Mouse (Mus musculus) stomach, embryonic 15.5 days (tissue): ENCODE results near the gene Nrtn. TPM values are rescaled to one million over a fixed set of nuclear protein-coding genes. Genes with fewer than 3 reads are reported as not detected.

Experiments used
- ATAC-seq: fragments of 200-750 bp; cut with Nextera tagmentation; 2 replicates; pipeline ENCODE4 v1.8.0; 2017; ENCODE audit warnings: low read depth, moderate number of reproducible peaks, moderate TSS enrichment; ENCODE audit not compliant: insufficient read depth, low FRiP score
- H3K27ac ChIP-seq: fragments of 300-500 bp; sonication (generic); 2 replicates; pipeline ENCODE4 v1.5.1; 2015; ENCODE audit warnings: mild to moderate bottlenecking, inconsistent platforms
- H3K27me3 ChIP-seq: fragments of 300-500 bp; sonication (generic); replicated peaks from 2 replicates; pipeline ENCODE4 v1.6.1; 2015; ENCODE audit warnings: inconsistent platforms
- H3K36me3 ChIP-seq: fragments of 300-500 bp; sonication (generic); 2 replicates; pipeline ENCODE4 v1.6.1; 2015; ENCODE audit warnings: inconsistent platforms
- H3K4me1 ChIP-seq: fragments of 300-500 bp; sonication (generic); 2 replicates; pipeline ENCODE4 v1.6.1; 2015; ENCODE audit warnings: inconsistent platforms
- H3K4me2 ChIP-seq: fragments of 300-500 bp; sonication (generic); 2 replicates; pipeline ENCODE4 v1.6.1; 2015; ENCODE audit warnings: mild to moderate bottlenecking, inconsistent platforms
- H3K4me3 ChIP-seq: fragments of 300-500 bp; sonication (generic); replicated peaks from 2 replicates; pipeline ENCODE4 v1.5.1; 2015; ENCODE audit warnings: inconsistent platforms
- H3K9ac ChIP-seq: fragments of 300-500 bp; sonication (generic); 2 replicates; pipeline ENCODE4 v1.6.1; 2015; ENCODE audit warnings: inconsistent platforms
- H3K9me3 ChIP-seq: fragments of 300-500 bp; sonication (generic); 2 replicates; pipeline ENCODE4 v1.6.1; 2016; ENCODE audit warnings: inconsistent platforms
- WGBS: fragments of 180-500 bp; shearing (Covaris S2); methylation state at CpG from one replicate; pipeline ENCODE4 v1.1.7; 2015; 5-methylcytosine and 5-hydroxymethylcytosine counted together
- polyA plus RNA-seq: library from polyadenylated mRNA; unstranded; fragments of >200 nt; fragmentation: Nextera tagmentation; extraction: Ambion mirVana; gene quantifications from 2 replicates; pipeline ENCODE4 v1.2.1, GENCODE M21; 2015

Gene Nrtn
- polyA plus RNA-seq: 13.3 and 14.7 TPM in 2 replicates

DNA sequence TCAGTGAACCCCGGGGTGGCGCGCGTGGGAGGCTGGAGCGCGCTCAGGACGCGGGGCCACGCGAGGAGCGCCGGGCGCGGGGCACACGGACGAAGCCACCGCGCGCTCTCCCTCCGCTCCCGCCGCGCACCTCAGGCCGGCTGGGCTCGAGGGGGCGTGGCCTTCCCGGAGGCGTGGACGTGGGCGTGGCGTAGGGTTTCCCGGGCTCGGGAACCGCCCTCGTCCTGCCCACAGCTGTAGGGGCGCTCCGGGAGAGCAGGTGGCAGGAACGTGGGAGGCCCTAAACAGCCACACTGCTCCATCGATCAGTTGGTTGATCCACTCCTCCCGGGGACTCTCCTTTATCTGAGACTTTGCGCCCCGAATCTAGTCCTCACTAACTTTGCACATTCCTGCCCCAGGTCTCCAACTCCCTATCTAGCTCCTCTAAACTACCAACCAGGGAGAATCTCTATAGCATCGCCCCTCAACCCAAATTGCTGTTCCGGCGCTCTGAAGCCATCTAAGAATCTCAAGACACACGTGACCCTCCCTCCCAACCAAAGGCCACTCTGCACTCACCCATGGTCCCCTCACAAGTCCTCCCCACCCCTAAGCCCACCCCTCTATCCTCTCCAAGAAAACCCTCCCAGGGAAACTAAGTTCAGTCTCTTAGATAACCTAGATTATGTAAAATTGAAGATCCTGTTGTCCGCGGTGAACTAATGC, at the start of gene Nrtn:
Gene Nrtn (minus strand): TSS at position 115 of the 708 bp plus-strand sequence.
- Histone ChIP-seq H3K27ac (peak within 1 kb of the TSS; percentile 51; the same call in 1 of the 2 replicates), H3K4me3 (peak within 1 kb of the TSS; percentile 54), H3K27me3 (peaks cover 36% of the 10 kb centered on the region), H3K4me1 (peaks cover 51% of the 10 kb centered on the region), H3K9ac (peak within 1 kb of the TSS; percentile 16), H3K9me3 (no peaks in the 10 kb centered on the region), H3K36me3 (no peaks in the 10 kb centered on the region), H3K4me2 (peak within 1 kb of the TSS; percentile 96)
- 1% methylated on average over 48 of the region's 48 CpGs for WGBS
- ATAC-seq: peak; percentile 65

DNA sequence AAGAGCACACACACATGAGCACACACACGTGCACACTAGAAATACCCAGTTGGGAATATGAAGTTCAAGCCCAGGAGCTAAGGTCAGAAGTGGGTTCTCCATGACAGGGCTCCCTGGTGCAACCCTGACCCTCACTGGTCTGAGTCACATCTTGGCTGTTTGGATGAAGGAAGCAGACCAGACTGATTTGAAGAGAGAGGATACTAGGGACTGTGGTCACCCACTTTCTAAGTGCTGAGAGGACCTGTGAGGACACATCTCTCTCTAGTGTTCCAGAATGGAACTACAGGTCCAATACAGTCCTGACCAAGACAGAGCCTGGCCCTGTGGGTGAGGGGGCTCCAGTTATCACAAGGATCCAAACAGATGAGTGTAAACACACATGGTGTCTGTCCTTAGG, 48.5 kb upstream of the Nrtn start:
- no peak overlapping the region for H3K4me2 ChIP-seq
- H3K9me3 ChIP-seq: no peaks in the 10 kb centered on the region
- 77% methylated on average over 1 of the region's 1 CpGs for WGBS
- H3K4me1 ChIP-seq: peaks cover 17% of the 10 kb centered on the region
- no peak overlapping the region for H3K4me3 ChIP-seq
- H3K27me3 ChIP-seq: no peaks in the 10 kb centered on the region
- no peak overlapping the region for H3K9ac ChIP-seq
- no peak overlapping the region for H3K27ac ChIP-seq
- ATAC-seq: no peak
- H3K36me3 ChIP-seq: peaks cover 6% of the 10 kb centered on the region; the same call in 1 of the 2 replicates

DNA sequence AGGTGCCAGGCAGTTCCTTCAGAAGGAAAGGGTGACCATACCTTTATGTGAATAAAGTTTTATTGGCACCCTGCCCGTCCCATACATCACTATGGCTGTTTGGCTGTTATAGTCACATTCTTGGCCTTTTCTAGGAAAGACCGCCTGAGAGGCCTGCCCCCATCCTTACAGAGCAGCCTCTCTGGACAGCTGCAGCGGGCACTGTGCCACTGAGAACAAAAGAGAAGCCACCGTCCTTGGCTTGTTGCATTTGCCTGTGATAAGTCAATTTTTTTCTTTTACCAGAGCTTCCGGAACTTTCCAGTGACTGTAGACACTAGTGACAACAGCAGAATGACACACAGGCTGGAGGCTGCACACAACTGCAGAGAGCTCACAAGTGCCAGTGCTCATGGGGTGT, 47.6 kb upstream of the Nrtn start:
- H3K4me1 ChIP-seq: peaks cover 9% of the 10 kb centered on the region
- H3K27me3 ChIP-seq: no peaks in the 10 kb centered on the region
- ATAC-seq: no peak
- H3K36me3 ChIP-seq: peaks cover 6% of the 10 kb centered on the region; the same call in 1 of the 2 replicates
- H3K4me3 ChIP-seq: no peak overlapping the region
- no peaks in the 10 kb centered on the region for H3K9me3 ChIP-seq
- no peak overlapping the region for H3K4me2 ChIP-seq
- WGBS: 71% methylated on average over 5 of the region's 5 CpGs
- no peak overlapping the region for H3K27ac ChIP-seq
- H3K9ac ChIP-seq: no peak overlapping the region

DNA sequence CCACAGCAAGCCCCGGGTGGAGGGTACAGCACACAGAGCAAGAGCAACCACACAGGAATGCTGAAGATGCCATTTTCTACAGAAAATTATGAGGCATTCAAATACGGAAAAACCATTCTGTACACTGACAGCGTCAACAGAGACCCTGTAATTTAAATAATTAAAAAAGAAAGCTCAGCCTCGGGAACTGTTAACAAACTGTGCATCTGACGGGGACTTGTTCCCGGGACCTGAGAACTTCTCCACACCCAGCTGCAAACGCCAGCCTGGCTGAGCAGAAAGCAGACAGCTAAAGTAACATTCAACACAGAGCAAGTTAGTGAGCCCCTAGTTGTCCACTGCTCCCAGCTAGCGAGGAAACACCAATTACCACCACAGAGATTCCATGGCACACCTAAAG, 44.7 kb upstream of the Nrtn start:
- no peak overlapping the region for H3K4me3 ChIP-seq
- peaks cover 3% of the 10 kb centered on the region; the same call in 1 of the 2 replicates for H3K4me1 ChIP-seq
- no peak overlapping the region for H3K27ac ChIP-seq
- no peaks in the 10 kb centered on the region for H3K27me3 ChIP-seq
- no peak overlapping the region for H3K9ac ChIP-seq
- no peak for ATAC-seq
- 74% methylated on average over 8 of the region's 8 CpGs for WGBS
- H3K9me3 ChIP-seq: no peaks in the 10 kb centered on the region
- peaks cover 6% of the 10 kb centered on the region; the same call in 1 of the 2 replicates for H3K36me3 ChIP-seq
- H3K4me2 ChIP-seq: no peak overlapping the region

DNA sequence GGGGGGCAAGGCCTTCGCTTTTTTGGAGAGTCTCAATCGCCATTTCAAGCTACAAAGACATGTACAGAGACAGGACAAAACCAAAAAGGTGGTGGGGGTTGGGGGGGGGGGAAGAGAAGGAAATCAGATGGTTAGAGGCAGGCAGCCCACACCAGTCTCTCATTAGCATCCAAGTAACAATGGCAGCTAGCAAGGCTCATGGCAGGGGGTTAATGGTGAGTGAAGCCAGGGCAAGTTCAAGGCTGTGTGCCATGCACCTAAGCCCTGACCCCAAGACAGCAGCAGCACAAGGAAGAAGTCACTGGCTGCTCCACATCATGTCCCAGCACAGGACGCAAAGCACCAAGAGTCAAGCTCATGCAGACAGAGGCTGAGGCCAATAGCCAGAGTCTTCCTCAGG, 41.9 kb upstream of the Nrtn start:
- WGBS: 84% methylated on average over 3 of the region's 3 CpGs
- peaks cover 6% of the 10 kb centered on the region; the same call in 1 of the 2 replicates for H3K36me3 ChIP-seq
- H3K27ac ChIP-seq: no peak overlapping the region
- no peak overlapping the region for H3K4me2 ChIP-seq
- H3K9ac ChIP-seq: no peak overlapping the region
- H3K9me3 ChIP-seq: no peaks in the 10 kb centered on the region
- no peak for ATAC-seq
- H3K27me3 ChIP-seq: no peaks in the 10 kb centered on the region
- H3K4me1 ChIP-seq: no peaks in the 10 kb centered on the region
- H3K4me3 ChIP-seq: no peak overlapping the region

DNA sequence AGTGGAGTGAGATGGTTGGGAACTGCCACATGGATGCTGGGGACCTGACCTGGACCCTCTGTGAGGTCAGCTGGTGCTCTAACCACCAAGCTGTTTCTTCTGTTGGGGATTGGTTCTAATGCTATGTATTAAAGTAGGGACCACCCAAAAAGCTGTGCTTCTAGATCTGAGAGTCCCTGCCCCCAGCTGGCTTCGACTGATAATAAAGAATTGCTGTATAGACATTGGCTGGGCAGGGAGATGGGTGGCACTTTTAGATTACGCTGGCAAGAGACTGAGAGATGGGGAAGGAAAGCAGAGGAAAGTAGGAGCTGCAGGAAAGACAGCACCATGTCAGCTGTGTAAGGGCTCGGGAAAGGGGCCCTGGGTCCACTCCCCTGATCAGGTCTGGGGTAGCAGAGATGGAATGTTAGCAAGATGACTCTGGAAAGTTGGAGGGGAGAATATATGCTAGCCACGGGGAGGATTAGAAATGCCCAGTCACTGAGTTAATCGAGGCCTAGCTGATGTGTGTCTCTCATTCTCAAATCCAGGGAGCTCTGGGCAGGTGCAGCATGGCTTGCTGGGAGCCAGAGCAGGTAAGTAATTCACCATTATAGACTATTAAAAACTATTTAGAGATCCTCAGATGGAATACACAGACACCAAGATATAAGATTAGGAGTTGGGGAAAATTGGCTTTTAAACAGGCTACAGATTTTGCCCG, 36.4 kb upstream of the Nrtn start:
- Histone ChIP-seq H3K36me3 (no peaks in the 10 kb centered on the region), H3K9ac (no peak overlapping the region), H3K27ac (no peak overlapping the region), H3K27me3 (no peaks in the 10 kb centered on the region), H3K4me2 (no peak overlapping the region), H3K9me3 (no peaks in the 10 kb centered on the region), H3K4me3 (no peak overlapping the region), H3K4me1 (no peaks in the 10 kb centered on the region)
- WGBS: 65% methylated on average over 6 of the region's 6 CpGs
- peak; percentile 82; the same call in 1 of the 2 replicates for ATAC-seq

DNA sequence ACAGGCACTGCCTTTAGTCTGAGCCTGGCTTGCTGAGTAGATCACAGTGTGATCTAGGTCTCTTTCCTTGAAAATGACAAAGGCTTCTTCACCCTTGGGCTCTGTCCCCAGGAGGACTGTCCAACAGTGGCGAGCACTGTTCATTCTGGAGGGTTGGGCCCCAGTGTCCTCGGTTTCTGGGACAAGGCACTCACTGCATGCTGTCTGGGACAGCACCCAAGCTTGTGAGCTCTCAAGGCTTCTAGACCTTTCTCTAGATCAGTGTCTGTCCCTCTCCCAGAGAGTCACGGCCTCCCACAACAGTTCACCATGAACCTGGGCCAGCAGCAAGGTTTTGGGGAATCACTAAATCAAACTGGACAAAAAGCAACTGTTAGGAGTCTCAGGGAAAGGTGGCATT, 35.3 kb upstream of the Nrtn start:
- no peaks in the 10 kb centered on the region for H3K9me3 ChIP-seq
- no peak overlapping the region for H3K4me3 ChIP-seq
- ATAC-seq: no peak
- 82% methylated on average over 3 of the region's 3 CpGs for WGBS
- H3K27me3 ChIP-seq: no peaks in the 10 kb centered on the region
- no peaks in the 10 kb centered on the region for H3K36me3 ChIP-seq
- H3K9ac ChIP-seq: no peak overlapping the region
- no peak overlapping the region for H3K4me2 ChIP-seq
- no peak overlapping the region for H3K27ac ChIP-seq
- no peaks in the 10 kb centered on the region for H3K4me1 ChIP-seq

DNA sequence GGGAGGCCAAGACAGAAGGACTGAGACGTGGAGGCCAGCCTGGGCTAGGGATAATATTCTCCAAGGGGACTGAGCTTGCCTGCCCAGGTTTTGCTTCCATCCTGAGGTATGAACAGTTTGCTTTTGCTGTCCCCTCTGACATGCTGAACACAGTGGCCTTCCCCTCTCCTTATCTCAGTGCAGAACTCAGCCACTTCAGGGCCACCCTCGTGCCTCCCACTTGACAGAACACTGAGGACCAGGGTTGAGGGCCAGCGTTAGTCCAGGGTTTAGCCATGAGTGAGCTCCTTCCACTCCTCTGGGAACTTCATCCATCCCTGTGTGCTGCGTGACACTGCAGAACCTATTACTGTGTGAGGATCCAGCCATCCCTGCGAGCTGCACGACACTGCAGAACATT, 32.0 kb upstream of the Nrtn start:
- Histone ChIP-seq H3K9me3 (no peaks in the 10 kb centered on the region), H3K4me3 (no peak overlapping the region), H3K4me1 (no peaks in the 10 kb centered on the region), H3K36me3 (no peaks in the 10 kb centered on the region), H3K9ac (no peak overlapping the region), H3K27ac (no peak overlapping the region), H3K4me2 (no peak overlapping the region), H3K27me3 (no peaks in the 10 kb centered on the region)
- ATAC-seq: no peak
- 85% methylated on average over 6 of the region's 6 CpGs for WGBS

DNA sequence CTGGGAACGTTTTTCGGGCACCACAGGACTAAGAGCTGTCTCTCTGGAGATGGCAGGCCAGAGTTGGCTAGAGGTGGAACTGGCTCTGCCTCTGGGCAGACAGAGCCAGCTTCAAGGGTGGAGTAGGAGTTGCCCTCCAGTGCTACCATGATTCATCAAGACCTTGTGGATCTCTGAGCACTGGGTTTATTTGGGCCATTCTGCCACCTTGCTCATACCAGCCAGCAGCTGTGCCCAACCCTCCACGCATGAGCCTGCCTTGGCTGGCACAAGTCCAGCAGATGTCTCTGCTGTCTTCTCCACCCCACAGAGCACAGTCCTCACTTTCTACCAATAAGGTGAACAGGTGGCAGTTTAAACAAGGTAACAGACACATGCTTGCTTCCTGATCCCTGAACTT, 31.6 kb upstream of the Nrtn start:
- 62% methylated on average over 3 of the region's 3 CpGs for WGBS
- Histone ChIP-seq H3K4me3 (no peak overlapping the region), H3K27me3 (no peaks in the 10 kb centered on the region), H3K9ac (no peak overlapping the region), H3K36me3 (no peaks in the 10 kb centered on the region), H3K9me3 (no peaks in the 10 kb centered on the region), H3K4me1 (no peaks in the 10 kb centered on the region), H3K27ac (no peak overlapping the region), H3K4me2 (no peak overlapping the region)
- ATAC-seq: no peak

DNA sequence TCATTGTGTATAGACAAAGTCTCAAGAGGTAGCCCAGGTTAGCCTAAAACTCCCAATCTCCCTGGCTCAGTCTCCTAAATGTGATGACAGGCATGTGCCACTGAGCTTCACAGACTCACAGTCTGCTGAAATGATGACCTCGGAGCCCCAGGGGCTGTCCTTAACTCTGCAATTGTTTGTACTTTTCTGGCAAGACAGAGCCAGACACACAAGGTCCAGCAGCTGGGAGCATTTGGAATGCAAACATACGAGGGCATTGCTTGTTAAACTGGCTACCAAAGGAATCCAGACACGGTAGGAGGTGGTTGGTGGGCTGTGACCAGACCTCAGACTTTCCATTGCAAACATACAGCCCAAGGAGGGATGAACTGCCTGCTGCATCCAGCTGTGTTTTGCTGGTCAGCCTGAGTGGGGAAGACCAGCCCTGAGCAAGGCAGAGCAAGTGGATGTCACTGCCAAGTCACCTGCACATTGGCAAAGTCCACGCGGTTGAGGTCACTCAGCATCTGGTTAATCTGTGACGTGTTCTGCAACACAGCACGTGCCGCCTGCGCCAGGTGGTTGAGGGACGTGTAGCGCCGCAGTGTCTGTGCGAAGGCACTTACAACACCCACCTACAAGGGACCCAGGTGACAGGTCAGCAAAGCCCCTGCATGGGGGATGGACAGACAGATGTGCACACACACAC, 23.1 kb upstream of the Nrtn start:
- Histone ChIP-seq H3K36me3 (0 out of 2 replicates have a peak, but pooled peaks cover 9% of the 10 kb centered on the region), H3K9ac (no peak overlapping the region), H3K9me3 (no peaks in the 10 kb centered on the region), H3K4me3 (no peak overlapping the region), H3K27me3 (no peaks in the 10 kb centered on the region), H3K4me1 (peaks cover 11% of the 10 kb centered on the region; the same call in 1 of the 2 replicates), H3K27ac (no peak overlapping the region), H3K4me2 (no peak overlapping the region)
- 59% methylated on average over 13 of the region's 13 CpGs for WGBS
- no peak for ATAC-seq

DNA sequence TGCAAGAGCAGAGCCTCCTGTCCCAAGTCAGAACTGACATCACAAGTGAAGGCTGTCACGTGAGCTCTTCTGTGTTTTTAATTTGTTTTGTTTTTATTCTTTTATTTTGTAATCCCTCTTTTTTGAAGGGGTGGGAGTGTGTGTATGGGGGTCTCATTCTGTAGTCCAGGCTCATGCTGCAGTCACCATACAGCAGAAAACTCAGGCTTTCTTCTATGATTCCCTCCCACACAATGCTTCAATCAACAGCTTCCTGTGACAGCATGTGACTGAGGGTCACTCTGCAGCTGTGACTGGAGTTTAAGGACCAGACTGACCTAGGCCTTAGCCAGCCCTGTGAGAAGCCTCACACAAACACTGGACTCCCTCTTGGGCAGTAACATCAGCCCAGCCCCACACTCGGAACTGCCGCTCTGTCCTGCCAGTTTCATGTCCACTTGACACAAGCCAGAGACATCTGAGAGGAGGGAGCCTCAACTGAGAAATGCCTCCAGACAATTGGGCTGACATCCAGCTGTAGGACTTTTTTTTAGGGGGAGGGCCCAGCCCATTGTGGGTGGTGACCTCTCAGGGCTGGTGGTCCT, 21.5 kb upstream of the Nrtn start:
- WGBS: 38% methylated on average over 3 of the region's 3 CpGs
- H3K9ac ChIP-seq: no peak overlapping the region
- ATAC-seq: peak; percentile 59; the same call in 1 of the 2 replicates
- H3K4me1 ChIP-seq: peaks cover 11% of the 10 kb centered on the region; the same call in 1 of the 2 replicates
- no peaks in the 10 kb centered on the region for H3K27me3 ChIP-seq
- no peaks in the 10 kb centered on the region for H3K9me3 ChIP-seq
- peak overlapping the region; percentile 9 for H3K27ac ChIP-seq
- 0 out of 2 replicates have a peak, but pooled peaks cover 9% of the 10 kb centered on the region for H3K36me3 ChIP-seq
- H3K4me3 ChIP-seq: no peak overlapping the region
- no peak overlapping the region for H3K4me2 ChIP-seq
